Mouse (Mus musculus) mouse trophoblast stem cell (cell line): Measurements from ENCODE around the gene Pacsin1.

ENCODE experiments used
- in situ Hi-C, 2 experiments: fragments of 300-500 bp; cut with MseI, MboI; formaldehyde crosslinking; loops; 2 replicates in 1 of 2; 3 replicates in 1 of 2; pipeline ENCODE4 v1.15.1; 2025

Pacsin1 gene

GRCm38 (mm10) chr17:27725412-27725811 lies 70.1 kb downstream of the Pacsin1 start:
- in situ Hi-C loops, result no loop called here

- in situ Hi-C loops, result no loop called here
These were observed 71.2 kb downstream of the Pacsin1 start for GRCm38 (mm10) chr17:27726527-27726926.

DNA sequence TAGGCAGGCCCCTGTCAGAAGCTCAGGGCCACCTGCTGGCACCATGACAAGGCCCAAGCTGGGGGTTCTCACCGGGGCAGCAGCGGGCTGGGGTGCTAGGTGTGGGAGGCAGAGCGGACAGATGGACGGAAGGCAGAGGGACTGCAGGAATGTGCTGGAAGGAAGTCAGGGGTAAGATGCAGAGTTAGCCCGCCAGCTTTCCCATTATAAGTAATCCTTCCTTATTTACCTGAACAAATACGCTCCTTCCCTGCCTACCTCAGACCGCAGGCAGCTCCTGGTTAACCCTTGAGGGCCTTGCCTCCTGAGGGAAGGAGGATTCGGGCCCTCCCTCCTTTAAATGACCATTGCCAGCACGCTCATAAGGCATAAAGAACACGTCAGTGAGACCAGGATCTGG lies 73.5 kb downstream of the Pacsin1 start, which contains the start of gene Spdef:
TSS of gene Spdef (minus strand) at position 186 of the 400 bp plus-strand sequence.
- in situ Hi-C loops, result no loop called here

- in situ Hi-C loops, result no loop called here
These were observed 76.8 kb downstream of the Pacsin1 start for GRCm38 (mm10) chr17:27732152-27732551.

GRCm38 (mm10) chr17:27732694-27733093 lies 77.4 kb downstream of the Pacsin1 start:
- in situ Hi-C loops, result no loop called here

DNA sequence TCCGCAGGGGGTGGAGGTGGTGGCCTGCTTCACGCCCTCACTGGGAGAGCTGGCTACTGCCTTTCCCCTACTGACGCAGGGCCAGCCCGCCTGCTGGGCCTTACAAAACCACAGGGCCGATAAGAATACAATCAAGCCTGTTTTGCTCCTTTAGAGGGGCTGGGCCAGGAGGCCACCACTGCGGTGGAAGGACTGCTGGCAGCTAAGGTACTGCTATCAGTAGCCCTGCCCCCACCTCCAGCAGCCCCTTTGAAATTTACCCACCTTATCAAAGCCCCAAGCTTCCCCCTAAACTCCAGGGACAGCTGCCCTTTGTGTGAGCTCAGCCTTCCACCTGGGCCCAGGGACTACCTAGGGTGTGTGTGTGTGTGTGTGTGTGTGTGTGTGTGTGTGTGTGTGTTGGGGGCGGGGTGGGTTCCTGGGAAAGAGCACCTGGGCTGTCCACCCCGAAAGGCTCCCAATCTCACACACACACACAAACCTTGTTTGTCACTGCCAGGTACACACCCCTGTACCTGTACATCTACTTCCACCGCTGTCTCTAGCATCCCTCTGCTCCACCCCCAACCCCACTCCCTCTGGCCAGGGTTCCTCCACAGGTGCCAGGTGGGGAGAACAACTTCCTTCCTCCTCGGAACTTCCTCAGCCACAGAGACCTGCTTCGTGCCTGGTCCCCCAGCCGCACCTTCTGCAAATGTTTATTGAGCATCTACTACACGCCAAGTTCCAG lies 79.2 kb downstream of the Pacsin1 start:
- in situ Hi-C loops, result no loop called here

DNA sequence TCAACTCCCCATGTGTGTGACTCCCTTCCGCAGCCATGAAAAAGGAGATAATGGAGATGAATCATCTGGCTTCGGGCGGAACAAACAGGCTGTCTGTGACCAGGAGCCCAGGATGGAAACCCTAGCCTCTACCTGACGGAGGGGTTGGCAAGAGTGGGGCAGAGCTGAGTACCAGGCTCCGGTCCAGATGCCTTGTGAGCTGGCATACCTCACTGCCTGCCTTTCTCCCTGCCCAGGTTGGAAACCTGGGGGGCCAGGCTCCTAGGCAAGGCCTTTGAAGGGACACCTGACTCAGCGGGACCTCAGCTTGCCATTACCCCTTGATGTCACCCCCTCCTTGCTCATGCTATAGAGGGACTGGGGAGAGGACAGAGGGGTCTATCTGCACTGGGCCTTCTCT lies 85.7 kb downstream of the Pacsin1 start:
- in situ Hi-C loops, result no loop called here

- in situ Hi-C loops, result no loop called here
These were observed 91.1 kb downstream of the Pacsin1 start for GRCm38 (mm10) chr17:27746446-27746845.

GRCm38 (mm10) chr17:27748123-27748522 lies 92.8 kb downstream of the Pacsin1 start:
- in situ Hi-C loops, result no loop called here

GRCm38 (mm10) chr17:27750451-27750942 lies 95.2 kb downstream of the Pacsin1 start:
- in situ Hi-C loops, result no loop called here

- in situ Hi-C loops, result no loop called here
These were observed 96.2 kb downstream of the Pacsin1 start for GRCm38 (mm10) chr17:27751314-27752202.

GRCm38 (mm10) chr17:27760169-27760568 lies 104.9 kb downstream of the Pacsin1 start:
- in situ Hi-C loops, result no loop called here
